Mouse (Mus musculus): ENCODE measurements around the gene Zim1. TPM values are rescaled to one million over a fixed set of nuclear protein-coding genes. Genes with fewer than 3 reads are reported as not detected.

Gene Zim1
- total and polyA plus RNA-seq, 3 experiments: not detected

DNA sequence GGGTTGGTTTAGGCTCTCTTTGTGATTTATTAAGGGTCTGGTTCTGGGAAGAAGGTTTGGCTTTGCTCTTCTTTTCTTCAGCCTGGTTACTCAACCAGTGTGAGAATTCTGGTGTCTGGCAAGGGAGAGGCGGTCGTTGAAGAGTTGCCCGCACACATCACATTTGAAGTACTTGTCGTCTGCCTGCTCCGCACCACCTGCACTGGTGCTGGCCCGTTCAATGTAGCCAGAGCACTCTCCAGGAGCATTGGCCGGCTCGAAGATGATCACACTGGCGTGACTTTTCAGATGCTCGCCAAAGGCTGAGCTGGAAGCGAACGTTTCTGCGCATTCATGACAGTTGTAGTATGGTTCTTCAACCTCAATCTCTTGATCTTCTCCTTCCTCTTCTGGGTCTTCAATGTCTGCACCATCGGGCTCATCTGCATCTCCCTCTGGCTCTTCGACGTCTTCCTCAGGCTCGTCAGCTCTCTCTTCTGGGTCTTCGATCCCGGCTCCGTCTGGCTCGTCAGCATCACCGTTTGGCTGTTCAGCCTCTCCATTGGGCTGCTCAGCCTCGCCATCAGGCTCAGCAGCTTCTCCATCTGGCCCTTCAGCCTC is 11.3 kb upstream of the Zim1 start:
- Histone ChIP-seq H3K4me1 (ENCODE audit: control insufficient read depth in 1 of 2, insufficient read depth in 2 of 2, low read length in 2 of 2) (no peaks in the 10 kb centered on the region), H3K79me2 (ENCODE audit: control insufficient read depth, insufficient read depth, low read length, poor library complexity) (no peaks in the 10 kb centered on the region), H3K4me3 (ENCODE audit: control insufficient read depth in 1 of 2, insufficient read depth in 1 of 2, low read depth in 2 of 2, low read length in 2 of 2) (no peak overlapping the region), H3K27ac (ENCODE audit: control insufficient read depth, low read depth, low read length) (no peak overlapping the region), H3K9me3 (replicated peaks; ENCODE audit: insufficient read depth, low read length) (no peaks in the 10 kb centered on the region), H3K27me3 (ENCODE audit: control insufficient read depth in 1 of 2, insufficient read depth in 2 of 2, low read length in 2 of 2) (no peaks in the 10 kb centered on the region; a peak in 1 of 4 replicates), H3K9ac (ENCODE audit: control insufficient read depth, low read depth, low read length, poor library complexity, severe bottlenecking) (no peak overlapping the region), H3K36me3 (ENCODE audit: control insufficient read depth in 1 of 2, insufficient read depth in 2 of 2, low read length in 2 of 2) (no peaks in the 10 kb centered on the region)
- TF ChIP-seq MYB (IDR thresholded peaks at IDR 0.05; ENCODE audit: low read depth, low read length): no peak
- TF ChIP-seq TAL1 (IDR thresholded peaks at IDR 0.05; ENCODE audit: low read length): no peak
- TF ChIP-seq MEF2A (IDR thresholded peaks at IDR 0.05; ENCODE audit: extremely low read depth, insufficient replicate concordance, low read depth, low read length, poor library complexity, severe bottlenecking): no peak
- no peak for TF ChIP-seq KAT2A (conservative IDR thresholded peaks at IDR 0.05; ENCODE audit: low read depth, low read length)
- no peak for TF ChIP-seq SMC3 (IDR thresholded peaks at IDR 0.05; ENCODE audit: low read depth, low read length)
- TF ChIP-seq CHD1 (IDR thresholded peaks at IDR 0.05; ENCODE audit: low read depth, low read length): no peak
- no peak for TF ChIP-seq EP300 (IDR thresholded peaks at IDR 0.05; ENCODE audit: low read depth in 1 of 2, low read length in 2 of 2)
- no peak for TF ChIP-seq POLR2AphosphoS5 (IDR thresholded peaks at IDR 0.05; ENCODE audit: borderline replicate concordance, low read depth, low read length)
- TF ChIP-seq ETS1 (IDR thresholded peaks at IDR 0.05; ENCODE audit: low read depth, low read length): no peak
- no peak for TF ChIP-seq ELF1 (IDR thresholded peaks at IDR 0.05; ENCODE audit: low read depth, low read length)
- TF ChIP-seq MYC (IDR thresholded peaks at IDR 0.05; ENCODE audit: low read depth, low read length): no peak
- no peak for TF ChIP-seq ZC3H11A (IDR thresholded peaks at IDR 0.05; ENCODE audit: low read depth, low read length)
- no peak for DNase-seq (ENCODE audit: low read depth, low spot score)

DNA sequence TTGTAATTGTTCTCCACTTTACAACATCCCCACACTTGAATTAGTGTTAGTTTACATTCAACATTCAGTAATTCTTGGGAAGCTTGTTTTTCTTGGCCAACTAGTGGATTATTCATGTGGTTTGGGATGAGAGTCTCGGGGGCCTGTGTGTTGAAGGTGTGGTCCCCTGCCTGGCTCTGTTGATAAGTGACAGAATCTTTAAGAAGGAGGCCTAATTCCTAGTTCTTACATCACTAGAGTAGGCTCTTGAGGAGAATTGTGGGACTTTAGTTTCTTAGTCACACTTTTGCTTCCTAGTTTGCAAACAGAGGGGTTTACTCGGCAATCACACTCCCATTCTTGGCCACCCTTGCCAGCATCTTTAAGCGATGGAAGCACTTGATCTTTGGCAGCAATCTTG is 3.0 kb upstream of the Zim1 start:
- H3K9ac ChIP-seq (ENCODE audit: control insufficient read depth, low read depth, low read length, poor library complexity, severe bottlenecking): no peak overlapping the region
- no peaks in the 10 kb centered on the region for H3K79me2 ChIP-seq (ENCODE audit: control insufficient read depth, insufficient read depth, low read length, poor library complexity)
- no peak overlapping the region for H3K27ac ChIP-seq (ENCODE audit: control insufficient read depth, low read depth, low read length)
- H3K27me3 ChIP-seq (ENCODE audit: control insufficient read depth in 1 of 2, insufficient read depth in 2 of 2, low read length in 2 of 2): no peaks in the 10 kb centered on the region
- H3K36me3 ChIP-seq (ENCODE audit: control insufficient read depth in 1 of 2, insufficient read depth in 2 of 2, low read length in 2 of 2): no peaks in the 10 kb centered on the region
- H3K4me3 ChIP-seq (ENCODE audit: control insufficient read depth in 1 of 2, insufficient read depth in 1 of 2, low read depth in 2 of 2, low read length in 2 of 2): no peak overlapping the region
- no peak for TF ChIP-seq MXI1 (IDR thresholded peaks at IDR 0.05; ENCODE audit: low read depth, low read length)
- TF ChIP-seq CHD2 (IDR thresholded peaks at IDR 0.05; ENCODE audit: low read length): no peak
- no peak for TF ChIP-seq GABPA (IDR thresholded peaks at IDR 0.05; ENCODE audit: low read depth, low read length)
- no peak for TF ChIP-seq KAT2A (conservative IDR thresholded peaks at IDR 0.05; ENCODE audit: low read depth, low read length)
- TF ChIP-seq GATA1 (IDR thresholded peaks at IDR 0.05; ENCODE audit: low read depth, low read length): no peak
- no peak for TF ChIP-seq POLR2AphosphoS5 (IDR thresholded peaks at IDR 0.05; ENCODE audit: borderline replicate concordance, low read depth, low read length)
- no peak for TF ChIP-seq TBP (IDR thresholded peaks at IDR 0.05; ENCODE audit: low read depth, low read length)
- no peak for TF ChIP-seq NELFE (IDR thresholded peaks at IDR 0.05; ENCODE audit: low read depth, low read length)
- no peak for TF ChIP-seq BHLHE40 (IDR thresholded peaks at IDR 0.05; ENCODE audit: borderline replicate concordance, low read depth, low read length)
- no peaks in the 10 kb centered on the region for H3K4me1 ChIP-seq (ENCODE audit: control insufficient read depth in 1 of 2, insufficient read depth in 2 of 2, low read length in 2 of 2)
- H3K9me3 ChIP-seq (replicated peaks; ENCODE audit: insufficient read depth, low read length): no peaks in the 10 kb centered on the region
- DNase-seq (ENCODE audit: low read depth, low spot score): no peak

All from MEL (cell line).